20 mouse cellular contexts compared by ENCODE assay signal in genomic region chr11:58733372-58733771, GRCm38 (mm10). TPM values are rescaled to one million over a fixed set of nuclear protein-coding genes. Genes with fewer than 3 reads are reported as not detected.
DNase-seq lines count a peak whose midpoint lies in the region; ATAC-seq and TF ChIP-seq lines count a peak whose summit lies in the region.
"Had no signal": no experiment of that assay in that cellular context is flagged by ENCODE, and none has a peak within 500 bp of the region (broad histone marks: within the 10 kb centered on the region; RNA-seq: fewer than 3 reads in every experiment).

No protein-coding gene starts in this region.

- no peaks in the 10 kb centered on the region for H3K27me3 ChIP-seq in forebrain, postnatal 0 days (ENCODE audit: insufficient read depth, low read length)
- no peaks in the 10 kb centered on the region for H3K27me3 ChIP-seq in forebrain, embryonic 12.5 days
- H3K27me3 ChIP-seq in intestine, embryonic 15.5 days (replicated peaks) = no peaks in the 10 kb centered on the region
- H3K27me3 ChIP-seq: embryonic facial prominence, embryonic 15.5 days; heart, embryonic 15.5 days had no signal

- DNase-seq in forebrain, postnatal 0 days = peak; percentile 78
- DNase-seq in retina, postnatal 1 day = peak; percentile 26
- DNase-seq in retina, embryonic 14.5 days (ENCODE audit: low spot score) = no peak
- DNase-seq in left cerebral cortex, postnatal 36 days (ENCODE audit: low spot score in 2 of 2) = peak; percentile 19 to 42
- DNase-seq in adrenal gland, adult 2 months = no peak
- DNase-seq in spleen, postnatal 14 days (ENCODE audit: low spot score in 2 of 2) = no peak
- DNase-seq: adrenal gland, postnatal 36 days; cerebellum, adult 9-11 months; kidney, postnatal 4 days; thymus, adult 2 months had no signal

- no peaks in the 10 kb centered on the region for H3K9me3 ChIP-seq in forebrain, postnatal 0 days (ENCODE audit: low read length)
- no peaks in the 10 kb centered on the region for H3K9me3 ChIP-seq in forebrain, embryonic 12.5 days
- H3K9me3 ChIP-seq in intestine, embryonic 15.5 days = no peaks in the 10 kb centered on the region
- H3K9me3 ChIP-seq: embryonic facial prominence, embryonic 15.5 days; heart, embryonic 15.5 days had no signal

- H3K4me3 ChIP-seq in forebrain, postnatal 0 days (ENCODE audit: low read depth, low read length) = no peak overlapping the region
- H3K4me3 ChIP-seq in forebrain, embryonic 12.5 days (replicated peaks) = no peak overlapping the region
- H3K4me3 ChIP-seq in intestine, embryonic 15.5 days (replicated peaks) = no peak overlapping the region
- H3K4me3 ChIP-seq: embryonic facial prominence, embryonic 15.5 days; heart, embryonic 15.5 days had no signal

- no peak for TF ChIP-seq CTCF in forebrain, postnatal 0 days (IDR thresholded peaks at IDR 0.05; ENCODE audit: low read depth)

- H3K9ac ChIP-seq in forebrain, postnatal 0 days = no peak overlapping the region
- no peak overlapping the region for H3K9ac ChIP-seq in forebrain, embryonic 12.5 days
- H3K9ac ChIP-seq in intestine, embryonic 15.5 days = no peak overlapping the region
- H3K9ac ChIP-seq: embryonic facial prominence, embryonic 15.5 days; heart, embryonic 15.5 days had no signal

- peak; percentile 91 for ATAC-seq in forebrain, postnatal 0 days
- no peak for ATAC-seq in forebrain, embryonic 12.5 days (ENCODE audit: low FRiP score)
- no peak for ATAC-seq in intestine, embryonic 15.5 days
- ATAC-seq: inflammation-experienced regulatory T-cells, adult 6 months had no signal

- H3K27ac ChIP-seq in forebrain, postnatal 0 days (ENCODE audit: low read depth, low read length) = no peak overlapping the region
- no peak overlapping the region for H3K27ac ChIP-seq in forebrain, embryonic 12.5 days
- H3K27ac ChIP-seq in intestine, embryonic 15.5 days = no peak overlapping the region
- H3K27ac ChIP-seq: embryonic facial prominence, embryonic 15.5 days; heart, embryonic 15.5 days had no signal

- no peaks in the 10 kb centered on the region for H3K36me3 ChIP-seq in forebrain, postnatal 0 days (ENCODE audit: insufficient read depth)
- H3K36me3 ChIP-seq in forebrain, embryonic 12.5 days (replicated peaks) = no peaks in the 10 kb centered on the region
- H3K36me3 ChIP-seq in intestine, embryonic 15.5 days = no peaks in the 10 kb centered on the region
- H3K36me3 ChIP-seq: embryonic facial prominence, embryonic 15.5 days; heart, embryonic 15.5 days had no signal

- H3K4me1 ChIP-seq in forebrain, postnatal 0 days (ENCODE audit: insufficient read depth) = no peaks in the 10 kb centered on the region
- H3K4me1 ChIP-seq in forebrain, embryonic 12.5 days = no peaks in the 10 kb centered on the region
- no peaks in the 10 kb centered on the region for H3K4me1 ChIP-seq in intestine, embryonic 15.5 days (replicated peaks)
- H3K4me1 ChIP-seq: embryonic facial prominence, embryonic 15.5 days; heart, embryonic 15.5 days had no signal

- WGBS in forebrain, postnatal 0 days = 25% methylated on average over 3 of the region's 3 CpGs
- WGBS in forebrain, embryonic 12.5 days = 64% methylated on average over 3 of the region's 3 CpGs
- WGBS in intestine, embryonic 15.5 days = 49% methylated on average over 3 of the region's 3 CpGs

- intact Hi-C loops in left cerebral cortex, postnatal 36 days (cut with DNase I) = no loop called here

- no peak overlapping the region for H3K4me2 ChIP-seq in forebrain, postnatal 0 days (ENCODE audit: low read depth)
- H3K4me2 ChIP-seq in forebrain, embryonic 12.5 days = no peak overlapping the region
- H3K4me2 ChIP-seq in intestine, embryonic 15.5 days (replicated peaks) = no peak overlapping the region
- H3K4me2 ChIP-seq: embryonic facial prominence, embryonic 15.5 days; heart, embryonic 15.5 days had no signal

RNA-seq across cellular contexts. Expression of gene Olfr317, which starts 5.6 kb away (rescaled TPM):
- total RNA-seq in forebrain, postnatal 0 days (2014; rRNA removed) = 0.15 and 0.81 TPM in 2 replicates
- 0.12 and 0.13 TPM in 2 replicates for polyA plus RNA-seq in forebrain, postnatal 0 days (2015; fragmentation: Nextera tagmentation; extraction: Ambion mirVana)
- polyA plus RNA-seq in forebrain, embryonic 12.5 days (2016; fragmentation: Nextera tagmentation; extraction: Ambion mirVana) = 0.27 TPM in 1 of 2 replicates, not detected in the other
- total RNA-seq in left cerebral cortex, postnatal 36 days (2021) = not detected
- not detected in 2 replicates for polyA plus RNA-seq in intestine, embryonic 15.5 days (2015; fragmentation: Nextera tagmentation; extraction: Ambion mirVana)
- total RNA-seq in adrenal gland, adult 2 months (2021) = not detected
- polyA plus RNA-seq in adrenal gland, adult 2 months (2012; rRNA removed) = not detected in 2 replicates
- total RNA-seq: adrenal gland, postnatal 36 days; gastrocnemius, adult 8-10 months; liver, adult 2 months; megakaryocyte-erythroid progenitor cell, adult 5-6 weeks had no signal
- polyA plus RNA-seq: heart, embryonic 15.5 days; inflammation-experienced regulatory T-cells, adult 6 months; liver, adult 2 months; neural tube, embryonic 11.5 days; spleen, adult 2 months; thymus, adult 2 months had no signal

RNA-seq across cellular contexts. Expression of gene Olfr318, which starts 9.6 kb away (rescaled TPM):
- not detected in 2 replicates for total RNA-seq in forebrain, postnatal 0 days (2014; rRNA removed)
- not detected in 2 replicates for polyA plus RNA-seq in forebrain, postnatal 0 days (2015; fragmentation: Nextera tagmentation; extraction: Ambion mirVana)
- not detected in 2 replicates for polyA plus RNA-seq in forebrain, embryonic 12.5 days (2016; fragmentation: Nextera tagmentation; extraction: Ambion mirVana)
- total RNA-seq in left cerebral cortex, postnatal 36 days (2021) = under 1 TPM in 1 of 2 experiments, not detected in 1; 0.11 TPM
- polyA plus RNA-seq in intestine, embryonic 15.5 days (2015; fragmentation: Nextera tagmentation; extraction: Ambion mirVana) = not detected in 2 replicates
- not detected for total RNA-seq in adrenal gland, adult 2 months (2021)
- polyA plus RNA-seq in adrenal gland, adult 2 months (2012; rRNA removed) = not detected in 2 replicates
- total RNA-seq: adrenal gland, postnatal 36 days; gastrocnemius, adult 8-10 months; liver, adult 2 months; megakaryocyte-erythroid progenitor cell, adult 5-6 weeks had no signal
- polyA plus RNA-seq: embryonic facial prominence, embryonic 15.5 days; heart, embryonic 15.5 days; inflammation-experienced regulatory T-cells, adult 6 months; liver, adult 2 months; neural tube, embryonic 11.5 days; spleen, adult 2 months; thymus, adult 2 months had no signal

RNA-seq across cellular contexts. Expression of gene Olfr316, which starts 19.2 kb away (rescaled TPM):
- total RNA-seq in forebrain, postnatal 0 days (2014; rRNA removed) = not detected in 2 replicates
- polyA plus RNA-seq in forebrain, postnatal 0 days (2015; fragmentation: Nextera tagmentation; extraction: Ambion mirVana) = 0.16 TPM in 1 of 2 replicates, not detected in the other
- polyA plus RNA-seq in forebrain, embryonic 12.5 days (2016; fragmentation: Nextera tagmentation; extraction: Ambion mirVana) = not detected in 2 replicates
- total RNA-seq in left cerebral cortex, postnatal 36 days (2021) = 1 to 10 TPM in 1 of 2 experiments, under 1 TPM in 1; 0.79 to 1.0 TPM
- polyA plus RNA-seq in intestine, embryonic 15.5 days (2015; fragmentation: Nextera tagmentation; extraction: Ambion mirVana) = not detected in 2 replicates
- not detected for total RNA-seq in adrenal gland, adult 2 months (2021)
- polyA plus RNA-seq in adrenal gland, adult 2 months (2012; rRNA removed) = not detected in 2 replicates
- total RNA-seq: adrenal gland, postnatal 36 days; gastrocnemius, adult 8-10 months; liver, adult 2 months; megakaryocyte-erythroid progenitor cell, adult 5-6 weeks had no signal
- polyA plus RNA-seq: heart, embryonic 15.5 days; inflammation-experienced regulatory T-cells, adult 6 months; liver, adult 2 months; neural tube, embryonic 11.5 days; spleen, adult 2 months had no signal

RNA-seq across cellular contexts. Expression of gene Olfr319, which starts 34.4 kb away (rescaled TPM):
- not detected in 2 replicates for total RNA-seq in forebrain, postnatal 0 days (2014; rRNA removed)
- polyA plus RNA-seq in forebrain, postnatal 0 days (2015; fragmentation: Nextera tagmentation; extraction: Ambion mirVana) = not detected in 2 replicates
- 0.10 TPM in 1 of 2 replicates, not detected in the other for polyA plus RNA-seq in forebrain, embryonic 12.5 days (2016; fragmentation: Nextera tagmentation; extraction: Ambion mirVana)
- not detected for total RNA-seq in left cerebral cortex, postnatal 36 days (2021)
- polyA plus RNA-seq in intestine, embryonic 15.5 days (2015; fragmentation: Nextera tagmentation; extraction: Ambion mirVana) = not detected in 2 replicates
- not detected for total RNA-seq in adrenal gland, adult 2 months (2021)
- polyA plus RNA-seq in adrenal gland, adult 2 months (2012; rRNA removed) = not detected in 2 replicates
- total RNA-seq: adrenal gland, postnatal 36 days; gastrocnemius, adult 8-10 months; liver, adult 2 months; megakaryocyte-erythroid progenitor cell, adult 5-6 weeks had no signal
- polyA plus RNA-seq: embryonic facial prominence, embryonic 15.5 days; heart, embryonic 15.5 days; inflammation-experienced regulatory T-cells, adult 6 months; liver, adult 2 months; neural tube, embryonic 11.5 days; spleen, adult 2 months; thymus, adult 2 months had no signal

RNA-seq across cellular contexts. Expression of gene Olfr315, which starts 39.6 kb away (rescaled TPM):
- total RNA-seq in forebrain, postnatal 0 days (2014; rRNA removed) = 0.29 TPM in 1 of 2 replicates, not detected in the other
- not detected in 2 replicates for polyA plus RNA-seq in forebrain, postnatal 0 days (2015; fragmentation: Nextera tagmentation; extraction: Ambion mirVana)
- polyA plus RNA-seq in forebrain, embryonic 12.5 days (2016; fragmentation: Nextera tagmentation; extraction: Ambion mirVana) = not detected in 2 replicates
- total RNA-seq in left cerebral cortex, postnatal 36 days (2021) = not detected
- not detected in 2 replicates for polyA plus RNA-seq in intestine, embryonic 15.5 days (2015; fragmentation: Nextera tagmentation; extraction: Ambion mirVana)
- total RNA-seq in adrenal gland, adult 2 months (2021) = not detected
- not detected in 2 replicates for polyA plus RNA-seq in adrenal gland, adult 2 months (2012; rRNA removed)
- total RNA-seq: adrenal gland, postnatal 36 days; gastrocnemius, adult 8-10 months; liver, adult 2 months; megakaryocyte-erythroid progenitor cell, adult 5-6 weeks had no signal
- polyA plus RNA-seq: embryonic facial prominence, embryonic 15.5 days; heart, embryonic 15.5 days; inflammation-experienced regulatory T-cells, adult 6 months; liver, adult 2 months; neural tube, embryonic 11.5 days; spleen, adult 2 months had no signal

Comparison
In these comparisons a context has a peak if more than half of its experiments do, and no peak if none do; other contexts are left out.
1. DNase-seq: peak in forebrain, postnatal 0 days (single experiment), retina, postnatal 1 day (single experiment) and left cerebral cortex, postnatal 36 days (2 of 2); none in retina, embryonic 14.5 days (single experiment), adrenal gland, adult 2 months (single experiment) and spleen, postnatal 14 days (0 of 2).